Mouse (Mus musculus) embryonic facial prominence, embryonic 12.5 days (tissue): ENCODE measurements around the gene BC052040. TPM values are rescaled to one million over a fixed set of nuclear protein-coding genes. Genes with fewer than 3 reads are reported as not detected.

Experiments
- ATAC-seq: fragments of 200-750 bp; cut with Nextera tagmentation; 2 replicates; pipeline ENCODE4 v1.8.0; 2017; ENCODE audit not compliant: insufficient number of reproducible peaks, insufficient read depth, low FRiP score, low TSS enrichment
- H3K27ac ChIP-seq: fragments of 300-500 bp; sonication (generic); 2 replicates; pipeline ENCODE4 v1.5.1; 2016; ENCODE audit warnings: mild to moderate bottlenecking
- H3K27me3 ChIP-seq: fragments of 300-500 bp; sonication (generic); 2 replicates; pipeline ENCODE4 v1.6.1; 2016; ENCODE audit warnings: mild to moderate bottlenecking, moderate library complexity
- H3K36me3 ChIP-seq: fragments of 300-500 bp; sonication (generic); 2 replicates; pipeline ENCODE4 v1.6.1; 2016; ENCODE audit warnings: mild to moderate bottlenecking
- H3K4me1 ChIP-seq: fragments of 300-500 bp; sonication (generic); 2 replicates; pipeline ENCODE4 v1.6.1; 2016
- H3K4me2 ChIP-seq: fragments of 300-500 bp; sonication (generic); replicated peaks from 2 replicates; pipeline ENCODE4 v1.6.1; 2016; ENCODE audit warnings: mild to moderate bottlenecking, moderate library complexity
- H3K4me3 ChIP-seq: fragments of 300-500 bp; sonication (generic); 2 replicates; pipeline ENCODE4 v1.5.1; 2016; ENCODE audit warnings: mild to moderate bottlenecking
- H3K9ac ChIP-seq: fragments of 300-500 bp; sonication (generic); 2 replicates; pipeline ENCODE4 v1.6.1; 2016; ENCODE audit warnings: mild to moderate bottlenecking, moderate library complexity
- H3K9me3 ChIP-seq: fragments of 300-500 bp; sonication (generic); 2 replicates; pipeline ENCODE4 v1.6.1; 2016; ENCODE audit warnings: mild to moderate bottlenecking, moderate library complexity
- WGBS: fragments of 180-500 bp; shearing (Covaris S2); methylation state at CpG from one replicate; pipeline ENCODE4 v1.1.7; 2016; 5-methylcytosine and 5-hydroxymethylcytosine counted together
- polyA plus RNA-seq: library from polyadenylated mRNA; unstranded; fragments of >200 nt; fragmentation: Nextera tagmentation; extraction: Ambion mirVana; gene quantifications from 2 replicates; pipeline ENCODE4 v1.2.1, GENCODE M21; 2016

Gene BC052040
- polyA plus RNA-seq, 1 experiment from 2014 or later = 14.4 TPM

GRCm38 (mm10) chr2:115734850-115735249 is 153.3 kb downstream of the BC052040 start:
- no peak for ATAC-seq

DNA sequence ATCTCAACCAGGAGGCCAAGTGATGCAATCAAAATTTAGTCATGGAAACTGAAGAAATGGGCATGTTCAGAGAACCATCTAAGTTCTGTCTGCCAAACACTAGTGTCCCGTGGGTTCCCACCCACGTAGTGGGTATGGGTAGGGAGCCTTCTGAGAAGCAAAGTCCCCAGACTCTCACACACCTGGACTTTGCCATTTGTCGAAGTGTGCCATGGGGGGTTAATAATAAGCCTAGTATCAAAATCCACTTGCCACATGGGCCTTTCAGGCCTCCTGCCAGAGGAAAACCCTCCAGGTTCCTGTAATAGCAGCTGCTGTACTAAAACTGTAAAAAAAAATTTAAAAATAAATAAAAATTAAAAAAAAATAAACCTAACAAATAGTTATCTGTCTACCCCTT is 154.9 kb downstream of the BC052040 start:
- H3K4me1 ChIP-seq = peaks cover 8% of the 10 kb centered on the region; the same call in 1 of the 2 replicates
- WGBS = 82% methylated on average over 3 of the region's 3 CpGs
- H3K4me3 ChIP-seq = no peak overlapping the region
- peaks cover 9% of the 10 kb centered on the region; the same call in 1 of the 2 replicates for H3K27me3 ChIP-seq
- no peak overlapping the region for H3K9ac ChIP-seq
- no peak overlapping the region for H3K27ac ChIP-seq
- no peak overlapping the region for H3K4me2 ChIP-seq
- no peak for ATAC-seq
- H3K9me3 ChIP-seq = no peaks in the 10 kb centered on the region
- H3K36me3 ChIP-seq = no peaks in the 10 kb centered on the region

More at GRCm38 (mm10) chr2:115734850-115735249, 153.3 kb downstream of the BC052040 start:
- Histone ChIP-seq H3K9me3 (no peaks in the 10 kb centered on the region), H3K4me3 (no peak overlapping the region), H3K27ac (no peak overlapping the region), H3K9ac (no peak overlapping the region), H3K4me1 (peaks cover 8% of the 10 kb centered on the region; the same call in 1 of the 2 replicates), H3K36me3 (no peaks in the 10 kb centered on the region), H3K4me2 (no peak overlapping the region), H3K27me3 (peaks cover 9% of the 10 kb centered on the region; the same call in 1 of the 2 replicates)
- 90% methylated on average over 6 of the region's 6 CpGs for WGBS

DNA sequence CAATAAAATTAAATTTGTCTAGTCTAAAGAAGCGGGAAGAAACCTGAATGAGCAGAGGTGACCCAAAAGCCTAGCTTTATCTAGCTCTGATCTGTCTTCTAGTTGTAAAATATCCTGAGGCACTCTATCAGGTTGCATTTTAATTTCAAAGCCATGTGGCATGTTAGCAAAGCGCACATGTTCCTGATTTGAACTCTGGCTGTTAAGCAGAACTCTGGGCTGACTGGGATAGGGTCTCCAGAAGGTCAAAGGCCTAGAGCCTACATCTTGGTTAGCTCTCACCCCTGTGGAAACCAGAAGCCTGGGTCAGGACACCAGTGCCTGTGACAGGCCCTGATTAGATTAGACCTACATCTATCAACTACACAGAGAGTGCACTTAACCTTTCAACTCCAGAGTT is 156.4 kb downstream of the BC052040 start:
- Histone ChIP-seq H3K9me3 (no peaks in the 10 kb centered on the region), H3K4me1 (peaks cover 8% of the 10 kb centered on the region; the same call in 1 of the 2 replicates), H3K4me2 (no peak overlapping the region), H3K4me3 (no peak overlapping the region), H3K36me3 (no peaks in the 10 kb centered on the region), H3K9ac (no peak overlapping the region), H3K27ac (no peak overlapping the region), H3K27me3 (peaks cover 9% of the 10 kb centered on the region; the same call in 1 of the 2 replicates)
- no peak for ATAC-seq
- 27% methylated on average over 2 of the region's 2 CpGs for WGBS

- Histone ChIP-seq H3K36me3 (no peaks in the 10 kb centered on the region), H3K27ac (no peak overlapping the region), H3K27me3 (no peaks in the 10 kb centered on the region), H3K9me3 (no peaks in the 10 kb centered on the region), H3K4me3 (no peak overlapping the region), H3K4me1 (0 out of 2 replicates have a peak, but pooled peaks cover 3% of the 10 kb centered on the region), H3K4me2 (no peak overlapping the region), H3K9ac (no peak overlapping the region)
- no peak for ATAC-seq
- WGBS = 77% methylated on average over 7 of the region's 7 CpGs
Observed at GRCm38 (mm10) chr2:115742061-115742460, 160.5 kb downstream of the BC052040 start.

- H3K27me3 ChIP-seq = no peaks in the 10 kb centered on the region
- H3K9ac ChIP-seq = no peak overlapping the region
- no peak overlapping the region for H3K4me2 ChIP-seq
- no peak overlapping the region for H3K4me3 ChIP-seq
- no peak for ATAC-seq
- 86% methylated on average over 3 of the region's 3 CpGs for WGBS
- H3K4me1 ChIP-seq = no peaks in the 10 kb centered on the region
- H3K9me3 ChIP-seq = no peaks in the 10 kb centered on the region
- H3K27ac ChIP-seq = no peak overlapping the region
- H3K36me3 ChIP-seq = no peaks in the 10 kb centered on the region
Observed at GRCm38 (mm10) chr2:115747639-115748038, 166.1 kb downstream of the BC052040 start.

DNA sequence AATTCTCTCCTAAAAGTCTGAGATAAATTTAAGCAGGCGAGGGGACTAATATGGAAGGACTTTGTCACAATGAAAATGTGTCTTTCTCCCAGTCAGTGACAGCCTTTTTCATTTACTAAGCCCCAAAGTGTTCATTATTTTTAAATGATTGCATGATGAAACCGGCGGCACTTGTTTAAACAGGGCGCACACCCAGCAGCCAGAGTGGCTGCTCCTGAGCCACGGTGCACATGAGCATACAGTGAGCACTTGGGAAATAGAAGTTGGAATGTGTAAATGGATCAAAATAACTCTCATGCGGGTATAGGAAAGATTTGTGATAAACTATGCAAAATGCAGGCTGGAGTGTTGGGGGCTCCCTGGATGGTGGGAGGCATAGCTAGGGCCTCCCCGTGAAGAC is 169.7 kb downstream of the BC052040 start:
- no peak for ATAC-seq
- WGBS = 84% methylated on average over 7 of the region's 7 CpGs

GRCm38 (mm10) chr2:115757685-115758084 is 176.2 kb downstream of the BC052040 start:
- Histone ChIP-seq H3K4me1 (no peaks in the 10 kb centered on the region), H3K4me3 (no peak overlapping the region), H3K4me2 (no peak overlapping the region), H3K36me3 (no peaks in the 10 kb centered on the region), H3K27ac (no peak overlapping the region), H3K9ac (no peak overlapping the region), H3K27me3 (peaks cover 3% of the 10 kb centered on the region; the same call in 1 of the 2 replicates), H3K9me3 (no peaks in the 10 kb centered on the region)
- ATAC-seq = no peak
- 56% methylated on average over 6 of the region's 6 CpGs for WGBS

More for the DNA sequence above, 169.7 kb downstream of the BC052040 start:
- no peaks in the 10 kb centered on the region for H3K36me3 ChIP-seq
- H3K9ac ChIP-seq = no peak overlapping the region
- H3K9me3 ChIP-seq = no peaks in the 10 kb centered on the region
- H3K4me2 ChIP-seq = no peak overlapping the region
- no peaks in the 10 kb centered on the region for H3K4me1 ChIP-seq
- H3K27me3 ChIP-seq = no peaks in the 10 kb centered on the region; the same call in 1 of the 2 replicates
- H3K27ac ChIP-seq = no peak overlapping the region
- no peak overlapping the region for H3K4me3 ChIP-seq

DNA sequence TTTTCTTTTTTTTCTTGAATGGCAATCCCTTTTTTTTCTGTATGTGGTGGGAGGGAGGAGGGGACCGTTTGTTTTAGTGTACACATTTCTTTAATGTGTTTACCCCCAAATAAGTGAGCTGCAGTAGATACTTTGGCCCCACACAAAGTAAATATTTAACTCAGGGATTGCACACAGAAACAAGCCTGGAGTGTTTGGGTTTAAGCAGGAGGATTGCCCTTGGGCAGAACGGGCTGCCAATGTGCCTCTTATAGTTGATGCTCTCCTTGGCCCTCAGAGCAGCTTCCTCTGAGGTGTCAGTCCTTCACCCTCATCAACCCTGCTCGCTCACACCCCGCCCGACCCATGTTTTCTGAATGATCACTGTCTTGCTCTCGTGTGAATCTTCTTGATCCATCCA is 177.0 kb downstream of the BC052040 start:
- Histone ChIP-seq H3K27me3 (peaks cover 3% of the 10 kb centered on the region; the same call in 1 of the 2 replicates), H3K27ac (no peak overlapping the region), H3K4me2 (no peak overlapping the region), H3K9ac (no peak overlapping the region), H3K4me1 (no peaks in the 10 kb centered on the region), H3K4me3 (no peak overlapping the region), H3K9me3 (no peaks in the 10 kb centered on the region), H3K36me3 (no peaks in the 10 kb centered on the region)
- 74% methylated on average over 6 of the region's 6 CpGs for WGBS
- no peak for ATAC-seq

- H3K4me2 ChIP-seq = no peak overlapping the region
- 89% methylated on average over 8 of the region's 8 CpGs for WGBS
- H3K27ac ChIP-seq = no peak overlapping the region
- H3K4me1 ChIP-seq = no peaks in the 10 kb centered on the region
- ATAC-seq = no peak
- no peaks in the 10 kb centered on the region for H3K9me3 ChIP-seq
- H3K27me3 ChIP-seq = no peaks in the 10 kb centered on the region
- no peak overlapping the region for H3K9ac ChIP-seq
- no peak overlapping the region for H3K4me3 ChIP-seq
- H3K36me3 ChIP-seq = no peaks in the 10 kb centered on the region
Observed at GRCm38 (mm10) chr2:115764595-115765305, 183.2 kb downstream of the BC052040 start.

GRCm38 (mm10) chr2:115769597-115770305 is 188.2 kb downstream of the BC052040 start:
- WGBS = 92% methylated on average over 10 of the region's 10 CpGs

GRCm38 (mm10) chr2:115772709-115773108 is 191.2 kb downstream of the BC052040 start:
- H3K4me1 ChIP-seq = peaks cover 15% of the 10 kb centered on the region
- H3K9ac ChIP-seq = no peak overlapping the region
- H3K27ac ChIP-seq = no peak overlapping the region
- no peaks in the 10 kb centered on the region for H3K27me3 ChIP-seq
- H3K9me3 ChIP-seq = no peaks in the 10 kb centered on the region
- H3K4me2 ChIP-seq = no peak overlapping the region
- ATAC-seq = no peak
- 87% methylated on average over 1 of the region's 1 CpGs for WGBS
- H3K4me3 ChIP-seq = no peak overlapping the region
- no peaks in the 10 kb centered on the region for H3K36me3 ChIP-seq

More at GRCm38 (mm10) chr2:115769597-115770305, 188.2 kb downstream of the BC052040 start:
- Histone ChIP-seq H3K9me3 (no peaks in the 10 kb centered on the region), H3K27me3 (no peaks in the 10 kb centered on the region), H3K9ac (no peak overlapping the region), H3K36me3 (no peaks in the 10 kb centered on the region), H3K4me1 (no peaks in the 10 kb centered on the region), H3K4me3 (no peak overlapping the region), H3K4me2 (no peak overlapping the region), H3K27ac (no peak overlapping the region)
- no peak for ATAC-seq
